Mouse (Mus musculus) cortical plate, adult 2 months (tissue): ENCODE results near the gene Enox1.

Experiments
- CTCF ChIP-seq: fragments of 200-500 bp; IDR thresholded peaks from 2 replicates; pipeline ENCODE4 v1.5.1; 2011; ENCODE audit warnings: mild to moderate bottlenecking, control low read depth, low read length; ENCODE audit not compliant: insufficient read depth; ENCODE audit errors: extremely low read depth
- POLR2A ChIP-seq: fragments of 200-500 bp; IDR thresholded peaks from 2 replicates; pipeline ENCODE4 v1.6.1; 2011; ENCODE audit warnings: mild to moderate bottlenecking, low read length, control low read depth; ENCODE audit not compliant: insufficient read depth; ENCODE audit errors: extremely low read depth

DNA sequence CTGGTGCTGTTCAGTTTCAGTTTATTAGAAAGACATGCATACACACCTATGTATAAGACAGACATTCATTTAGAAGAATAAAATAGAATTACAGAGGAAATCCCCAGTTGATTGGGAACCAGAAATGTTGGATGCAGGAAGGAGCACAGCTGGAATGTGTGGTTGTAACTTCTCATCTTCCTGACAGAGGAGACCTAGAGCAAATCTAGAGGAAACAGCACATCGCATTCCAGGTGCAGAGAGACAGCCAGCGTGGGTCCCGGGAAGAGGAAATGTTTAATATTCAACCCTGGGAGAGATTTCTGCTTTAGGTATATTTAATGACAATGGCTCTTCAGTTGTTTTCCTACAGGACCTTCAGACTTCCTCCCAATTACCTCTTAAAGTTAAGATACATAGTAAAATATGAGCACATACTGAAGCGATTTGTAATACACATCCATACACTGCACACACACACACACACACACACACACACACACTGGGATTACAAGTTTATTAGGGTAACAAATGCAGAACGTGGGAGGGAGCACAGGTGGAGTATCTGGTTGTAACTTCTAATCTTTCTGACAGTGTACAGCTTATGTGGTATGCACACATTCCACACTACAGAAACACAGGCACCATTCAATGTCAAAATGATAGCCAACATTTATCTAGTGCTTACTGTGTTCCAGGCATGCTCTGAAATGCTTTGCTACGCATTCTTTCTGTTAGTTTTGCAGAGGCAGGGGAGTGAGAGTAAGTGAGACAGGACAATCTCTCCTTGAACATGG is 405.4 kb downstream of the Enox1 start:
- no peak for TF ChIP-seq CTCF
- no peak for TF ChIP-seq POLR2A
